Mouse (Mus musculus) G1E (cell line): ENCODE measurements at regions not wholly inside any gene's neighbourhood (a gene's known extent, or its start where the extent isn't known, plus 50 kb on each side); places are given as distances from the start of the nearest gene placed in this dataset.

Experiments used
- CTCF ChIP-seq: IDR thresholded peaks from 2 replicates; pipeline ENCODE4 v1.5.1; 2012; ENCODE audit warnings: low read depth, low read length, inconsistent platforms, mixed read lengths
- GATA1 ChIP-seq: IDR thresholded peaks from 2 replicates; pipeline ENCODE4 v1.6.1; 2012; ENCODE audit warnings: borderline replicate concordance, low read length, inconsistent platforms, mixed read lengths
- POLR2AphosphoS5 ChIP-seq: IDR thresholded peaks from 2 replicates; pipeline ENCODE4 v1.6.1; 2012; ENCODE audit warnings: low read depth, low read length, inconsistent platforms; ENCODE audit not compliant: insufficient replicate concordance
- TAL1 ChIP-seq: conservative IDR thresholded peaks from 2 replicates; pipeline ENCODE4 v1.6.1; 2012; ENCODE audit warnings: low read depth, low read length, inconsistent platforms, mixed read lengths

DNA sequence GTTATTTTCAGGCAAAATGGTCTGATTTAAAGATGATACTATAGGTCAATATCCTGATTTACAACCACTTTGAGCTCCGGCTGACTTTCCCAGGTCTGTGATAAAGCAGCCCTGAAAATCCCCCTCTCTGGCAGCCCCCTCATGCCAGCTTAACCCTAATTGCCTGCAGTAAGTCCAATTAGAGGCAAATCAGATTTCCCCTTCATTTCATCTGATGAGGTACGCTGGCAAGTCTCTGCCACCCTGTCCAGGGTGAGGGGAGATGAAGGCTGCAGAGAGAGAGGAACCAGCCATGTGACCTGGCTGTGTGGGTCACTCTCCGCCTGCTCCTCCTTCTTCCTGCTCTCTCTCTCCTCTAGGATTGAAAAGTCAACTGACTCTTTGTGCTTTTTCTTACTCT is 160.6 kb downstream of the Ly86 start:
- no peak for TF ChIP-seq CTCF
- no peak for TF ChIP-seq GATA1
- TF ChIP-seq TAL1 = no peak
- TF ChIP-seq POLR2AphosphoS5 = no peak
